Mouse (Mus musculus): ENCODE data around the gene Gpam. TPM values are rescaled to one million over a fixed set of nuclear protein-coding genes. Genes with fewer than 3 reads are reported as not detected.

Gene Gpam
- polyA plus RNA-seq, 1 experiment from 2014 or later, result 20.2 TPM

GRCm38 (mm10) chr19:55103081-55103830, 23.8 kb downstream of the Gpam start:
- Histone ChIP-seq H3K36me3 (ENCODE audit: control insufficient read depth, insufficient read depth, low read length) (no peaks in the 10 kb centered on the region), H3K4me1 (replicated peaks; ENCODE audit: control insufficient read depth, insufficient read depth, low read length) (peaks cover 6% of the 10 kb centered on the region), H3K4me3 (ENCODE audit: low read depth, low read length) (no peak overlapping the region), H3K27me3 (ENCODE audit: control insufficient read depth, insufficient read depth, low read length) (no peaks in the 10 kb centered on the region), H3K9ac (ENCODE audit: low read length) (no peak overlapping the region), H3K9me3 (ENCODE audit: control insufficient read depth, low read length) (no peaks in the 10 kb centered on the region), H3K27ac (ENCODE audit: low read depth, low read length) (no peak overlapping the region), H3K4me2 (ENCODE audit: low read depth, low read length, severe bottlenecking) (no peak overlapping the region)
- WGBS, result 69% methylated on average over 11 of the region's 11 CpGs
- no peak for DNase-seq (ENCODE audit: low spot score)
- ATAC-seq (replicated peaks; ENCODE audit: low FRiP score), result no peak

DNA sequence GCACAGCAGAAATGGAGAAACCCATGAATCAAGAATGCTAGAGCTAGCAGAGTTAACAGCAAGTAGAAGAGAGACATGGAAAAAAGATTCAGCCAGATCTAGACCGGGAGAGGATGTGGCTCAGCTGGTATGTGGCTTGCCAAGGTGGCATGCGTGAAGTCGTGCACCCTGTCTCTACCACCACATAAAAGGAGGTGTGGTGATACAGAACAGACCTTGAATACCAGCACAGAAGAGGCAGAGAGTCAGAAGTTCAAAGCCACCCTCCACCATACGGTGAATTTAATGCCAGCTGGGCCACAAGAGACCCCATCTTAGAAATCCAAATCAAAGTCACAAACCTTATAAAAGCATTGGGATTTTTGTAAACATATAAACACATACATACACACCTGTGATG, 25.4 kb downstream of the Gpam start:
- no peaks in the 10 kb centered on the region for H3K27me3 ChIP-seq (ENCODE audit: control insufficient read depth, insufficient read depth, low read length)
- H3K4me3 ChIP-seq (ENCODE audit: low read depth, low read length), result no peak overlapping the region
- H3K9ac ChIP-seq (ENCODE audit: low read length), result no peak overlapping the region
- H3K9me3 ChIP-seq (ENCODE audit: control insufficient read depth, low read length), result no peaks in the 10 kb centered on the region
- H3K4me1 ChIP-seq (replicated peaks; ENCODE audit: control insufficient read depth, insufficient read depth, low read length), result peaks cover 6% of the 10 kb centered on the region
- DNase-seq (ENCODE audit: low spot score), result no peak
- WGBS, result 81% methylated on average over 4 of the region's 4 CpGs
- no peak for ATAC-seq (replicated peaks; ENCODE audit: low FRiP score)
- no peak overlapping the region for H3K27ac ChIP-seq (ENCODE audit: low read depth, low read length)
- H3K36me3 ChIP-seq (ENCODE audit: control insufficient read depth, insufficient read depth, low read length), result no peaks in the 10 kb centered on the region
- no peak overlapping the region for H3K4me2 ChIP-seq (ENCODE audit: low read depth, low read length, severe bottlenecking)

DNA sequence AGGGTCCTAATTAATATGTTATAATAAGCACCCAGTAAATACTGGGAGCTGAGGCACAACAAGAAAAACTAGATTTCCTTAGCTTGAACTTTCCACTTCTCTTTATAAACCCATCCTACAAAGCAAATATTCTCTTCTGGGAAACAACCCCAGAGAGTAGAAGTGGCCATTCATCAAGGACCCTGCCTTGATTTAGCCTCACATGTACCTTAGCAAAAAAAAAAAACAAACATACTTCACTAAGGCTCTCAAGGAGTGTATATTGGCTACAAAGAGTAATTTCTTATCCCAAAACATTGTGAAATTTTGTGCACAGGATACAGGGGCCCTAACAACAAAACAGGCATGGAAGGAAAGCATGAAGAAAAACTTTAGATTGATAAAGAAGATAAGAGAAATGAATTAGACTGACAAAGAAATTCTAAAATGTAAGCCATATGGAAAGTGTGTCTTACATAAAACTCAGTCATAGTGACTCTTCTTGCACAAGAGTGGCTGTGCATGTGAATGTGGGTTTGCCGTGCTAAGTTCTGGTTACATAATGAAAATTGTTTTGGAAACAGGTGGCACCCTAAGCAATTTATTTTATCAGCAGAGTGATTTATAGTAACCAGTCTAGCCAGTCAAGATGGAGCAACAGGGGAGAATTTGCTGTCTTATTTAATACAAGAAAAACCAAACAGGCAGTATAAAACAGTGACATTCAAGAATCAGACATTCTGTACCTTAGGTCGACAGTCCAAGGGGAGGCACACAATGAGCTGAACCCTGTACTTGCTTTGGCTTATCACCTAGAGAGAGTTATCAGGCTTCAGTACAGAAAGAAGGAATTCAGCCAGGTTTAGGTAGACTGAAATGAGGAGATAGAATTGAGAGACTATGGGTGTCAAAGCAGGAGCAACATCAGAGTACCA, 26.6 kb downstream of the Gpam start:
- no peak for ATAC-seq (replicated peaks; ENCODE audit: low FRiP score)
- H3K9me3 ChIP-seq (ENCODE audit: control insufficient read depth, low read length), result no peaks in the 10 kb centered on the region
- H3K4me3 ChIP-seq (ENCODE audit: low read depth, low read length), result peak overlapping the region; percentile 98
- no peak for DNase-seq (ENCODE audit: low spot score)
- H3K27me3 ChIP-seq (ENCODE audit: control insufficient read depth, insufficient read depth, low read length), result no peaks in the 10 kb centered on the region
- peaks cover 6% of the 10 kb centered on the region for H3K4me1 ChIP-seq (replicated peaks; ENCODE audit: control insufficient read depth, insufficient read depth, low read length)
- H3K27ac ChIP-seq (ENCODE audit: low read depth, low read length), result no peak overlapping the region
- H3K9ac ChIP-seq (ENCODE audit: low read length), result peak overlapping the region; percentile 90; the same call in 1 of the 2 replicates
- peak overlapping the region; percentile 96 for H3K4me2 ChIP-seq (ENCODE audit: low read depth, low read length, severe bottlenecking)
- no peaks in the 10 kb centered on the region; the same call in 1 of the 2 replicates for H3K36me3 ChIP-seq (ENCODE audit: control insufficient read depth, insufficient read depth, low read length)
- WGBS, result 91% methylated on average over 2 of the region's 2 CpGs

DNA sequence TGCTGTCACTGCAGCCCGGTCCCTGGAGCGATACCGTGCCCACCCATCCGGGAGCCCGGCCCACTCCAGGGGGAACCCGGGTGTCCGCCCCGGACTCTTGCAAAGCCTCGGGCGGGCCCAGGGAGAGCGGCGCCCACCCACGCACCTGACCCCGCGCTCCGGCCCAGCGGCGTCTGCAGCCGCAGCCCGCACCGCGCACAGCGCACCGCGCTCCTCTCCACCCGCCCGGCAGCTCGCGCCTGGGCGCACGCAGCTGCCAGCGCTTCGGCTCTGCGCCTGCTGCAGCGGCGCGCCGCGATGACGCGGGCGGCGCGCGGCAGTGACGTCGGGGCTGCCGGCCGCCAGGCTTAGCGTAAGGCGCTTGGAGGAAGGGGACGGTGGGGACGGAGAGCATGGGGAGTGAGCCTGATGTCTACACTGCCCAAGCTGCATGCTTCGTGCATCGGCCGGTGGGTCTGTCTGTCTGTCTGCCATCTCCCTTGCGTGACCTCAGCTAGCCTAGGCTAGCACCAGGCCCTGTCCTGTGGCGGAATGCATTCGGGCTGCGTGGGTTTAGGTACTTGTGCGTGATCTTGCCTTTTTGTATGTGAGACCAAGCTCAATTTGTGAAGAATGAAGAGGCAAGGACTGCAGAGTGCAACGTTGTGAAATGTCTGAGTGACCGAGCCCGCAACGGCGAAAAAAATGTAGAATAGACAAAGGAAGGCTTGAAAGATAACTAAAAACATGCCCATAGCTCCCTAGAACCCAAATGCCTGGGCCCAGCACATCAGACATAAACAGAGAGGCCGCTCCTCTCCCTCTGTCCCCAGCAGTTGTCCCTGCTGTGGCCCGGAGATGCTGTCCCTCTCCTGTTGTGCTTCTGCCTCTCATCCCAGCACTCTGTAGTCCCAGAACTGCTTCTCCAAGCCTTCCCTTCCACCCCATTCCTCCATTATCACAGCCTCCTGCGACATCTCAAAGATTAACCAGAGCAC, 27.6 kb downstream of the Gpam start:
- WGBS, result under 1% methylated on average over 66 of the region's 69 CpGs
- Histone ChIP-seq H3K27ac (ENCODE audit: low read depth, low read length) (peak overlapping the region; percentile 59), H3K4me2 (ENCODE audit: low read depth, low read length, severe bottlenecking) (peak overlapping the region; percentile 96), H3K9ac (ENCODE audit: low read length) (peak overlapping the region; percentile 90), H3K27me3 (ENCODE audit: control insufficient read depth, insufficient read depth, low read length) (no peaks in the 10 kb centered on the region), H3K4me3 (ENCODE audit: low read depth, low read length) (peak overlapping the region; percentile 98), H3K4me1 (replicated peaks; ENCODE audit: control insufficient read depth, insufficient read depth, low read length) (peaks cover 6% of the 10 kb centered on the region), H3K9me3 (ENCODE audit: control insufficient read depth, low read length) (no peaks in the 10 kb centered on the region), H3K36me3 (ENCODE audit: control insufficient read depth, insufficient read depth, low read length) (no peaks in the 10 kb centered on the region; the same call in 1 of the 2 replicates)
- DNase-seq (ENCODE audit: low spot score) (peak; percentile 92), ATAC-seq (replicated peaks; ENCODE audit: low FRiP score) (peak; percentile 94)

DNA sequence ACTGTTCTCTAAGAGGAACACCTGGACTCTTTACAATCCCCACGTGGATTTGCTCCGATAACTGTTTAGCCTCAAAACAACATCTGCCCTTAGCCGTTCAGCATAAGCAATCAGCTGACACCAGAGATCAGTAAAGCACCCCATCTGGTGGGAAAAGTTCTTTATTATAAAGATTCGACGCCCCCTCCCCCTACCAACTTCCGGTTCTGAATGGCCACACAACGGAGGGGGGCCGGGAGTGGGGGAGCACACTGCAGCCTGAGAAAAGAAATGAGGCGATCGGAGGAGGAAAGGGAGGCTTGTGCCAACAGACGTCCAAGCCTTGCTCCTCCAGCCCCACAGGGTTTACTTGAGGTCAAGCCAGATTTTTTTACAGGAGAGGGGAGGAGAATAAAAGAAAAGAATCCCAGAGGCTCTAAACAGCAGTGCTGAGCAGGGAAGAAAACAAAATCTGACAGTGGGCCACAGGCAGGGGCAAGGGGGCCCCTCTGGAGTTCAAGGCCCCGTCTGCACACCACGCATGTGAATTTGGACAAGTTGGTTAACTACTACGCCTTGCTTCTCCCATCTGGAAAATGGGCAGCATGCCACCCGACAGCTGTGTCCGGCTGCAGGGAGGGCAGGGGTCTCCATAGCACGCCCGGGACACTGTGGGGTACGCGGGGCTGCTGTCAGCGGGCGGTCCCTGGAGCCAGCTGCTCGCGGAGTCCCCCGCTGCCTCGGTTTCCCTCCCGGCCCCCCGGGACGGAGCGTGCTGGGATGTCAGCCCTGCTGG, 28.4 kb downstream of the Gpam start:
- 1% methylated on average over 30 of the region's 30 CpGs for WGBS
- ATAC-seq (replicated peaks; ENCODE audit: low FRiP score), result peak; percentile 76
- H3K27me3 ChIP-seq (ENCODE audit: control insufficient read depth, insufficient read depth, low read length), result no peaks in the 10 kb centered on the region

GRCm38 (mm10) chr19:55097396-55097967, 29.6 kb downstream of the Gpam start:
- Histone ChIP-seq H3K9me3 (ENCODE audit: control insufficient read depth, low read length) (no peaks in the 10 kb centered on the region), H3K4me2 (ENCODE audit: low read depth, low read length, severe bottlenecking) (no peak overlapping the region), H3K36me3 (ENCODE audit: control insufficient read depth, insufficient read depth, low read length) (no peaks in the 10 kb centered on the region; the same call in 1 of the 2 replicates), H3K4me3 (ENCODE audit: low read depth, low read length) (no peak overlapping the region), H3K4me1 (replicated peaks; ENCODE audit: control insufficient read depth, insufficient read depth, low read length) (peaks cover 6% of the 10 kb centered on the region), H3K27ac (ENCODE audit: low read depth, low read length) (no peak overlapping the region), H3K9ac (ENCODE audit: low read length) (no peak overlapping the region), H3K27me3 (ENCODE audit: control insufficient read depth, insufficient read depth, low read length) (no peaks in the 10 kb centered on the region)
- WGBS, result 87% methylated on average over 9 of the region's 9 CpGs
- DNase-seq (ENCODE audit: low spot score) (no peak), ATAC-seq (replicated peaks; ENCODE audit: low FRiP score) (no peak)

More for the DNA sequence above, 28.4 kb downstream of the Gpam start:
- Histone ChIP-seq H3K9me3 (ENCODE audit: control insufficient read depth, low read length) (no peaks in the 10 kb centered on the region), H3K4me3 (ENCODE audit: low read depth, low read length) (peak overlapping the region; percentile 98), H3K9ac (ENCODE audit: low read length) (peak overlapping the region; percentile 90), H3K27ac (ENCODE audit: low read depth, low read length) (peak overlapping the region; percentile 59), H3K4me1 (replicated peaks; ENCODE audit: control insufficient read depth, insufficient read depth, low read length) (peaks cover 6% of the 10 kb centered on the region), H3K36me3 (ENCODE audit: control insufficient read depth, insufficient read depth, low read length) (no peaks in the 10 kb centered on the region; the same call in 1 of the 2 replicates), H3K4me2 (ENCODE audit: low read depth, low read length, severe bottlenecking) (peak overlapping the region; percentile 96)
- peak; percentile 60 for DNase-seq (ENCODE audit: low spot score)

- Histone ChIP-seq H3K9ac (ENCODE audit: low read length) (no peak overlapping the region), H3K4me1 (replicated peaks; ENCODE audit: control insufficient read depth, insufficient read depth, low read length) (peaks cover 6% of the 10 kb centered on the region), H3K4me2 (ENCODE audit: low read depth, low read length, severe bottlenecking) (no peak overlapping the region), H3K36me3 (ENCODE audit: control insufficient read depth, insufficient read depth, low read length) (no peaks in the 10 kb centered on the region; the same call in 1 of the 2 replicates), H3K9me3 (ENCODE audit: control insufficient read depth, low read length) (no peaks in the 10 kb centered on the region), H3K4me3 (ENCODE audit: low read depth, low read length) (no peak overlapping the region), H3K27me3 (ENCODE audit: control insufficient read depth, insufficient read depth, low read length) (no peaks in the 10 kb centered on the region), H3K27ac (ENCODE audit: low read depth, low read length) (no peak overlapping the region)
- DNase-seq (ENCODE audit: low spot score), result no peak
- WGBS, result 88% methylated on average over 4 of the region's 4 CpGs
- no peak for ATAC-seq (replicated peaks; ENCODE audit: low FRiP score)
Measured at GRCm38 (mm10) chr19:55096666-55097065, 30.4 kb downstream of the Gpam start.
